Mouse (Mus musculus) layer of hippocampus, adult 8-10 months (tissue): ENCODE measurements at regions not wholly inside any gene's neighbourhood (a gene's known extent, or its start where the extent isn't known, plus 50 kb on each side); places are given as distances from the start of the nearest gene placed in this dataset.

Source experiments
- DNase-seq, 2 experiments: peaks; one replicate each; pipeline ENCODE4 v3.0.0; 2022; ENCODE audit warnings: low spot score in 2 of 2

- no peak for DNase-seq
These were observed 136.3 kb upstream of the Gm37988 start for GRCm38 (mm10) chr1:4671237-4672019.

GRCm38 (mm10) chr1:4672344-4672743, 135.3 kb upstream of the Gm37988 start:
- no peak for DNase-seq

GRCm38 (mm10) chr1:4687605-4688004, 120.1 kb upstream of the Gm37988 start:
- no peak for DNase-seq

- no peak for DNase-seq
These were observed 118.6 kb upstream of the Gm37988 start for GRCm38 (mm10) chr1:4689096-4689495.

- no peak for DNase-seq
These were observed 104.4 kb upstream of the Gm37988 start for GRCm38 (mm10) chr1:4703316-4703715.

GRCm38 (mm10) chr1:4706171-4706570, 101.5 kb upstream of the Gm37988 start:
- DNase-seq = no peak

GRCm38 (mm10) chr1:4722333-4722931, 85.3 kb upstream of the Gm37988 start:
- no peak for DNase-seq
